Mouse (Mus musculus): ENCODE measurements at regions not wholly inside any gene's neighbourhood (a gene's known extent, or its start where the extent isn't known, plus 50 kb on each side); places are given as distances from the start of the nearest gene placed in this dataset.

DNA sequence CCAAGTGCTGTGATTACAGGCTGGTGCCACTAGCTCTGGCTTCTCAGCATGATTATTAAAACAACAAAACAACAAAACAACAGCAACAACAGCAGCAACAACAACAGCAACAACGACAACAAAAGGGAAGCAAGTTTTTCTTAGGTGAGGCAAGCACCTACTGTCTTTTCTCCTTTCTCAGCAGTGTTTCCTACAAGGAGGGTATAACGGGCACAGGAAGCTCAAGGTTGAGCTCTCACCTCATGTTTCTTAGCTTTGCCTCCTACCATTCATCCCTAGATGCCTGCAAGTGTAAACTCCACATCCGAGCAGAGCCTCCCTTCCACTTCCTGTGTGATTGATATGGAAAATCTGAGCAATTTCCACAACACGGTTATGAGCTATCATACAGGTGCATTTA lies 128.1 kb upstream of the Mpdz start:
- no peak overlapping the region for H3K4me3 ChIP-seq (ENCODE audit: low read length)
- H3K4me1 ChIP-seq (ENCODE audit: control insufficient read depth, insufficient read depth, low read length) = peaks cover 5% of the 10 kb centered on the region
- H3K27me3 ChIP-seq (ENCODE audit: control insufficient read depth, insufficient read depth, low read length) = no peaks in the 10 kb centered on the region
- H3K9me3 ChIP-seq (replicated peaks; ENCODE audit: control insufficient read depth, low read length) = no peaks in the 10 kb centered on the region
- no peak overlapping the region for H3K9ac ChIP-seq (ENCODE audit: low read length)
- H3K4me2 ChIP-seq (ENCODE audit: low read depth, low read length) = no peak overlapping the region
- WGBS = 60% methylated on average over 4 of the region's 4 CpGs
- ATAC-seq (replicated peaks; ENCODE audit: extremely low read depth, insufficient read depth, low FRiP score) = no peak
- no peaks in the 10 kb centered on the region for H3K36me3 ChIP-seq (ENCODE audit: control insufficient read depth, insufficient read depth)
- no peak overlapping the region for H3K27ac ChIP-seq (ENCODE audit: low read length)

DNA sequence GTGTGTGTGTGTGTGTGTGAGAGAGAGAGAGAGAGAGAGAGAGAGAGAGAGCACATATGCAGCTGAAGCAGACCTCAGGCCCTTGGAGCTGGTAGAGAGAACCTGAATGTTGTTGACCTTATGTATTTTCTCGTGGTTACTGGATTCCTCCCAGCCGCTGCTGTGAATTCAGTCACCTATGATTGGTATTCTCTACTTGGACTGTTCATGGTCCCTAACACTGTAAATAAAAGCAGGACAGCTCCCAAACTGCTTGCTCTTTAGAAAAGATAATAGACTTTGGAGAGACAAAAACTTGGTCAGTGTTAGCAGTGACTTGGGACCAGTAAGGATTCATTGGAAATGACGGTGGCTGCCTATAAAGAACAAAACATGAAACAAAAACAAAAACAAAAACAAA lies 126.9 kb upstream of the Mpdz start:
- Histone ChIP-seq H3K4me1 (ENCODE audit: control insufficient read depth, insufficient read depth, low read length) (peaks cover 14% of the 10 kb centered on the region), H3K9me3 (replicated peaks; ENCODE audit: control insufficient read depth, low read length) (no peaks in the 10 kb centered on the region), H3K27ac (ENCODE audit: low read length) (no peak overlapping the region), H3K36me3 (ENCODE audit: control insufficient read depth, insufficient read depth) (no peaks in the 10 kb centered on the region), H3K4me3 (ENCODE audit: low read length) (no peak overlapping the region), H3K9ac (ENCODE audit: low read length) (no peak overlapping the region), H3K4me2 (ENCODE audit: low read depth, low read length) (no peak overlapping the region), H3K27me3 (ENCODE audit: control insufficient read depth, insufficient read depth, low read length) (no peaks in the 10 kb centered on the region)
- 73% methylated on average over 3 of the region's 3 CpGs for WGBS
- no peak for ATAC-seq (replicated peaks; ENCODE audit: extremely low read depth, insufficient read depth, low FRiP score)

DNA sequence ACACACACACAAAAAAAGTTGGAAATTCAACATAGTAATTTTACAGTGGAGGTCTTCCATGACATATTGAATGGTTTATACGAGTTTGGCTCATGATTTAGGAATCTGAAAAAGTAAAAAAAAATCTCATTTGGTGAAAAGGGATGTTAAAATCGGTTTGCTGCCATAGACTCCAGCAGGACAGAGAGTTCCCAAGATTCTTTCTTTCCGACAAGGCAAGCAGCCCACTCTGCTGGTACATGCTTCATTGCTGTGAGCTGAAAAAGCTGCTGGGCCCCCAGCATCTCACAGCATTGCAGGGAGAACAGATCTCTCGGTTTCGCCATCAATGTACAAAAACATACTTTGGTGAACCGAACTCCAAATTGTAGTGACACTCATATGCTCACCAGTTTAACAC lies 125.8 kb upstream of the Mpdz start:
- H3K4me2 ChIP-seq (ENCODE audit: low read depth, low read length) = no peak overlapping the region
- no peak overlapping the region for H3K9ac ChIP-seq (ENCODE audit: low read length)
- H3K36me3 ChIP-seq (ENCODE audit: control insufficient read depth, insufficient read depth) = no peaks in the 10 kb centered on the region
- no peak overlapping the region for H3K27ac ChIP-seq (ENCODE audit: low read length)
- peaks cover 12% of the 10 kb centered on the region for H3K4me1 ChIP-seq (ENCODE audit: control insufficient read depth, insufficient read depth, low read length)
- H3K9me3 ChIP-seq (replicated peaks; ENCODE audit: control insufficient read depth, low read length) = no peaks in the 10 kb centered on the region
- no peaks in the 10 kb centered on the region for H3K27me3 ChIP-seq (ENCODE audit: control insufficient read depth, insufficient read depth, low read length)
- WGBS = 82% methylated on average over 6 of the region's 6 CpGs
- ATAC-seq (replicated peaks; ENCODE audit: extremely low read depth, insufficient read depth, low FRiP score) = no peak
- H3K4me3 ChIP-seq (ENCODE audit: low read length) = no peak overlapping the region

DNA sequence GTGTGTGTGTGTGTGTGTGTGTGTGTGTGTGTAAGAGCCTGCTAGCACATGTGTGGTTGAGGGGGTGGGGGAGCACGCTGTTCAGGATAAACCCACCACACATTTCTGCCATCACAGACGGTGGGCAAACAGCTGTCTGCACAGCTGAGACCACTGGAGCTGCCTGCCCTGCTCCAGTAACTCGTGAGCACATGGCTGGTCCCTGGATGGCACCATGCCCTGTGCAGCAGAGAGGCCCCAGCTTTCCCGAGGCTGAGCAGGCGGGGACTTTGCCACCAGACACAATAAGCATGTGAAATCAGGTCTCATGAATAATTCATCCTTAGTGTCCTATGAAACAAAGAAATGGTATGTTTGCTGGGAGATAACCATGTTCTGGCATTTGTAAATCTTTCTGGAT lies 125.3 kb upstream of the Mpdz start:
- Histone ChIP-seq H3K27ac (ENCODE audit: low read length) (no peak overlapping the region), H3K27me3 (ENCODE audit: control insufficient read depth, insufficient read depth, low read length) (no peaks in the 10 kb centered on the region), H3K4me2 (ENCODE audit: low read depth, low read length) (no peak overlapping the region), H3K4me3 (ENCODE audit: low read length) (no peak overlapping the region), H3K4me1 (ENCODE audit: control insufficient read depth, insufficient read depth, low read length) (peaks cover 12% of the 10 kb centered on the region), H3K36me3 (ENCODE audit: control insufficient read depth, insufficient read depth) (no peaks in the 10 kb centered on the region), H3K9ac (ENCODE audit: low read length) (no peak overlapping the region), H3K9me3 (replicated peaks; ENCODE audit: control insufficient read depth, low read length) (no peaks in the 10 kb centered on the region)
- 46% methylated on average over 5 of the region's 5 CpGs for WGBS
- no peak; the same call in 1 of the 2 replicates for ATAC-seq (replicated peaks; ENCODE audit: extremely low read depth, insufficient read depth, low FRiP score)

DNA sequence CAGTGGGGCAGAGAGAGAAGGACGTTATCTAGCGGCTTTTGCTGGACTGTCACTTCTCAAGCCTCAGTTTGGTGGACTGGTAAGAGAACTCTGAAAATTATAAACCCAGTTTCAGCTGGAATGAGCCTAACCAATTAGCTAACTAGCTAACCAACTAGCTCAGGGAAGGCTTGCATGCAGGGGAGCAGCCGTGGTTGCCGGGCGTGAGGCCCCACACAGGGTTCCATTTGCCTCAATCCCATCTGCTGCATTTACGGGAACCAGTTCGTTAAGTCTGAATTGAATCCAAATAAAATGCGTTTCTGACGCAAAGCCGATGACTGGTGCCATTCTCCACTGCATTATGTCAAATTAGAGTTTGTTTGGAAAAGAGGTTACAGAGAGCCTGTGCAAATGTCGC lies 123.9 kb upstream of the Mpdz start:
- no peak for ATAC-seq (replicated peaks; ENCODE audit: extremely low read depth, insufficient read depth, low FRiP score)
- H3K4me2 ChIP-seq (ENCODE audit: low read depth, low read length) = no peak overlapping the region

DNA sequence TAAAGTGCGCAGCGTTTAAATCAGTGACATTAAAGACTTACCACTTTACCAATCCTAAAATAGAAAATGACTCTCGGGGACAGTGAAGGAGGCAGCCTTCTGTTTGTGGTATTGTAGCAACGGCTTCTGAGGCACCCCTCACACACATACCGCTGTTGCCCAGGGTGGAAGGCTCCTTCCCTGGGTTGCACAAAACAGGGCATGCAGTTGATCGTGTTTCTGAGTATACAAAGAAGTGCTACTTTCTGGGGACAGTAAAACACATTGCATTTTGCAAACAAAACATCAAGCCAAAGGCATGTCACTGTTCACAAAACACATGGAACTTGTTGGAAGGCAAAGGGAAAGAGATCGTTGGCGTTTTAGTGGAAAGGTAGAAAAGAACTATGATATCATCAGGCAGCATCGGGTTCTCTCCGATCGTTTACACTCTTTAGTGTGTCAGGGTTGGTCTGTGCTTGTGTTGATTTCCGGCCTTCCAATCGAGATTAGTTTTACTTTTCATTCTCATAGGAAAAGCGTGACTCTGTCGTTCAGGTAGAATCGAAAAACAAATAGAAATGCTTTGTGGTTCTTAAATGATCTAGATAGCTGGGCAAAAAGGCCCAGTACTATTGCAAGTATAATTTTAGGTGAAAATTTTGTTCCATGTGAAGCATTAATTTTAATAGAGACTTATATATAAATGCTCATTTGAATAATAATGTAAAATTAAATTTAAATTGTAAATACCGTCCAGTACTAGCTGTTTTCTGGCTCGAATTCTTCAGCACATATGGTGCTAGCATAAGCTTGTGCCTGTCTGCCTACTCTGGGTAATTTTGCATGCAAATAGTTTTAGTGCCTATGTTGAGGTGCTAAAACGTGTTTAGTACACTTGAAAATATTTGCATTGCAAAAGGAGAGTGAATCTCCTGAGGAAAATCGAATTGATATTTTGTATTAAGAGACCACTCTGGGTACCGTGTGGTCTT lies 123.1 kb upstream of the Mpdz start:
- no peak overlapping the region for H3K4me3 ChIP-seq (ENCODE audit: low read length)
- H3K4me1 ChIP-seq (ENCODE audit: control insufficient read depth, insufficient read depth, low read length) = peaks cover 18% of the 10 kb centered on the region
- no peaks in the 10 kb centered on the region for H3K9me3 ChIP-seq (replicated peaks; ENCODE audit: control insufficient read depth, low read length)
- no peak for ATAC-seq (replicated peaks; ENCODE audit: extremely low read depth, insufficient read depth, low FRiP score)
- WGBS = 68% methylated on average over 21 of the region's 21 CpGs
- H3K9ac ChIP-seq (ENCODE audit: low read length) = peak overlapping the region; percentile 63
- H3K36me3 ChIP-seq (ENCODE audit: control insufficient read depth, insufficient read depth) = no peaks in the 10 kb centered on the region
- H3K4me2 ChIP-seq (ENCODE audit: low read depth, low read length) = peak overlapping the region; percentile 48
- peak overlapping the region; percentile 69 for H3K27ac ChIP-seq (ENCODE audit: low read length)
- H3K27me3 ChIP-seq (ENCODE audit: control insufficient read depth, insufficient read depth, low read length) = no peaks in the 10 kb centered on the region

More for the DNA sequence above, 123.9 kb upstream of the Mpdz start:
- WGBS = 80% methylated on average over 11 of the region's 11 CpGs
- Histone ChIP-seq H3K9me3 (replicated peaks; ENCODE audit: control insufficient read depth, low read length) (no peaks in the 10 kb centered on the region), H3K27me3 (ENCODE audit: control insufficient read depth, insufficient read depth, low read length) (no peaks in the 10 kb centered on the region), H3K4me1 (ENCODE audit: control insufficient read depth, insufficient read depth, low read length) (peaks cover 15% of the 10 kb centered on the region), H3K9ac (ENCODE audit: low read length) (no peak overlapping the region), H3K27ac (ENCODE audit: low read length) (no peak overlapping the region), H3K36me3 (ENCODE audit: control insufficient read depth, insufficient read depth) (no peaks in the 10 kb centered on the region), H3K4me3 (ENCODE audit: low read length) (no peak overlapping the region)

DNA sequence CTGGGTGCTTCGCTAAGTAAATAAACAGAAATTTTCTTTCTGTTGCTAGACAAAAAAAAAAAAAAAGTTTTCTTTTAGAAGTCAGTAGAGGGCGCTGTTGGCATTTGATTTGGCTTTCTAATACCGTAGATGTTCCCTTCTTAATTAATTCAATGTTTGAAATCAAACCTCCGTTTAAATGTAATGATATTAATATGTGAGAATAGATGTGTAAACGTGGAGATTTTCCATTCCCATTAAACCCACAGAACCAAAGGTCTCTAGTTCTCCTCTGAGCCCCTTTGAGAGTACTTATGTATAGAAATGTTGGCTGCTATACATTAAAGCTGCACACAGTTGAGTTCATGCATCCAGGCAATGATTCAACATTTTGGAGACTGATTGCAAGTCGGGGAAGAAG lies 121.8 kb upstream of the Mpdz start:
- H3K4me2 ChIP-seq (ENCODE audit: low read depth, low read length) = peak overlapping the region; percentile 42; the same call in 1 of the 2 replicates
- H3K4me3 ChIP-seq (ENCODE audit: low read length) = no peak overlapping the region
- H3K27me3 ChIP-seq (ENCODE audit: control insufficient read depth, insufficient read depth, low read length) = no peaks in the 10 kb centered on the region
- no peaks in the 10 kb centered on the region for H3K9me3 ChIP-seq (replicated peaks; ENCODE audit: control insufficient read depth, low read length)
- H3K27ac ChIP-seq (ENCODE audit: low read length) = no peak overlapping the region
- H3K36me3 ChIP-seq (ENCODE audit: control insufficient read depth, insufficient read depth) = no peaks in the 10 kb centered on the region
- 5% methylated on average over 6 of the region's 6 CpGs for WGBS
- H3K9ac ChIP-seq (ENCODE audit: low read length) = 0 out of 2 replicates have a peak overlapping the region, but pooled peaks have one; percentile 34
- no peak for ATAC-seq (replicated peaks; ENCODE audit: extremely low read depth, insufficient read depth, low FRiP score)
- H3K4me1 ChIP-seq (ENCODE audit: control insufficient read depth, insufficient read depth, low read length) = peaks cover 18% of the 10 kb centered on the region

- H3K27ac ChIP-seq (ENCODE audit: low read length) = peak overlapping the region; percentile 68
- H3K4me3 ChIP-seq (ENCODE audit: low read length) = no peak overlapping the region
- no peaks in the 10 kb centered on the region for H3K36me3 ChIP-seq (ENCODE audit: control insufficient read depth, insufficient read depth)
- peak overlapping the region; percentile 37; the same call in 1 of the 2 replicates for H3K4me2 ChIP-seq (ENCODE audit: low read depth, low read length)
- H3K9me3 ChIP-seq (replicated peaks; ENCODE audit: control insufficient read depth, low read length) = no peaks in the 10 kb centered on the region
- H3K9ac ChIP-seq (ENCODE audit: low read length) = no peak overlapping the region
- H3K27me3 ChIP-seq (ENCODE audit: control insufficient read depth, insufficient read depth, low read length) = no peaks in the 10 kb centered on the region
- peaks cover 18% of the 10 kb centered on the region for H3K4me1 ChIP-seq (ENCODE audit: control insufficient read depth, insufficient read depth, low read length)
- 0 out of 2 replicates have a peak, but pooled peaks have one; percentile 18 for ATAC-seq (replicated peaks; ENCODE audit: extremely low read depth, insufficient read depth, low FRiP score)
- WGBS = 18% methylated on average over 10 of the region's 10 CpGs
Measured at GRCm38 (mm10) chr4:81563574-81563973, 121.0 kb upstream of the Mpdz start.

DNA sequence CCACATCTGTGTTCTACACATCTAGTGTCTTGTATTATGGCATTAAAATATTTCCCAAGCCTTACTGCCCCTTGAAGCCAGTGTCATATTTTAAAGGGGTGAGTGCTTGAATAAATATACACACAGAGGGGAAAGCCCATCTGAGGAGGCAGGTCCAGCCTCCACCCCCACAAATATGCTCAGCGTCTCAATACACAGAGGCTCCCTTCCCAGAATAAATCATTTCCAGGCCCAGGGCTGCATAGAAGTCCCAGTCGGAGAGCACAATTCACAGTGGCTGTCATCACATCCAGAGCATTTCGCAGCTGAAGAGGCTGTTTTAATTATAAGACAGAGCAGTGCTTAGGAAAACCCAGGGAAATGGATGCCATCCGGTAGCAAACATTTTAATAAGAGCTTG lies 118.8 kb upstream of the Mpdz start:
- 21% methylated on average over 4 of the region's 4 CpGs for WGBS
- ATAC-seq (replicated peaks; ENCODE audit: extremely low read depth, insufficient read depth, low FRiP score) = peak; percentile 37; the same call in 1 of the 2 replicates
- H3K27ac ChIP-seq (ENCODE audit: low read length) = peak overlapping the region; percentile 1

More for the DNA sequence above, 118.8 kb upstream of the Mpdz start:
- Histone ChIP-seq H3K4me3 (ENCODE audit: low read length) (no peak overlapping the region), H3K4me1 (ENCODE audit: control insufficient read depth, insufficient read depth, low read length) (peaks cover 16% of the 10 kb centered on the region), H3K27me3 (ENCODE audit: control insufficient read depth, insufficient read depth, low read length) (no peaks in the 10 kb centered on the region), H3K9ac (ENCODE audit: low read length) (no peak overlapping the region), H3K36me3 (ENCODE audit: control insufficient read depth, insufficient read depth) (no peaks in the 10 kb centered on the region), H3K4me2 (ENCODE audit: low read depth, low read length) (no peak overlapping the region), H3K9me3 (replicated peaks; ENCODE audit: control insufficient read depth, low read length) (no peaks in the 10 kb centered on the region)
